In genomic region chr6:113444207-113444965, GRCm38 (mm10) we compare ENCODE assay signal across 22 mouse cellular contexts. TPM values are rescaled to one million over a fixed set of nuclear protein-coding genes. Genes with fewer than 3 reads are reported as not detected.
DNase-seq lines count a peak whose midpoint lies in the region; ATAC-seq and TF ChIP-seq lines count a peak whose summit lies in the region.
"Had no signal": no experiment of that assay in that cellular context is flagged by ENCODE, and none has a peak within 500 bp of the region (broad histone marks: within the 10 kb centered on the region; RNA-seq: fewer than 3 reads in every experiment).

No protein-coding gene starts in this region.

- H3K4me3 ChIP-seq in liver, embryonic 12.5 days = no peak overlapping the region
- no peak overlapping the region for H3K4me3 ChIP-seq in liver, embryonic 11.5 days (ENCODE audit: low read depth, low read length)
- no peak overlapping the region for H3K4me3 ChIP-seq in kidney, postnatal 0 days (replicated peaks; ENCODE audit: low read depth, low read length)
- H3K4me3 ChIP-seq in midbrain, postnatal 0 days (ENCODE audit: low read depth, low read length) = no peak overlapping the region
- H3K4me3 ChIP-seq: neural tube, embryonic 12.5 days had no signal

- no peaks in the 10 kb centered on the region for H3K9me3 ChIP-seq in liver, embryonic 12.5 days (replicated peaks)
- H3K9me3 ChIP-seq in liver, embryonic 11.5 days (ENCODE audit: control insufficient read depth, low read length) = no peaks in the 10 kb centered on the region
- H3K9me3 ChIP-seq in kidney, postnatal 0 days (replicated peaks; ENCODE audit: low read length) = no peaks in the 10 kb centered on the region
- H3K9me3 ChIP-seq in midbrain, postnatal 0 days (ENCODE audit: low read length) = no peaks in the 10 kb centered on the region
- H3K9me3 ChIP-seq: embryonic facial prominence, embryonic 10.5 days; forebrain, embryonic 13.5 days; hindbrain, embryonic 10.5 days; limb, embryonic 12.5 days; neural tube, embryonic 12.5 days had no signal

- H3K4me2 ChIP-seq in liver, embryonic 12.5 days = peak overlapping the region; percentile 14; the same call in 1 of the 2 replicates
- no peak overlapping the region for H3K4me2 ChIP-seq in liver, embryonic 11.5 days
- H3K4me2 ChIP-seq in kidney, postnatal 0 days (ENCODE audit: low read length) = no peak overlapping the region
- no peak overlapping the region for H3K4me2 ChIP-seq in midbrain, postnatal 0 days (ENCODE audit: low read depth, low read length, poor library complexity, severe bottlenecking)

- ATAC-seq in liver, embryonic 12.5 days = no peak
- no peak for ATAC-seq in liver, embryonic 11.5 days (replicated peaks; ENCODE audit: low FRiP score)
- ATAC-seq in granulocyte monocyte progenitor cell, adult 5-6 weeks (replicated peaks; ENCODE audit: poor library complexity, severe bottlenecking) = peak; percentile 42
- ATAC-seq in kidney, postnatal 0 days (replicated peaks; ENCODE audit: low FRiP score, low read depth) = peak; percentile 35; the same call in 1 of the 2 replicates
- no peak for ATAC-seq in midbrain, postnatal 0 days (ENCODE audit: low FRiP score)
- ATAC-seq: forebrain, embryonic 13.5 days; midbrain, embryonic 16.5 days had no signal

- 76% methylated on average over 8 of the region's 8 CpGs for WGBS in liver, embryonic 12.5 days (ENCODE audit: insufficient replicate concordance)
- 83% methylated on average over 7 of the region's 8 CpGs for WGBS in liver, embryonic 11.5 days
- WGBS in kidney, postnatal 0 days = 62% methylated on average over 6 of the region's 8 CpGs
- WGBS in midbrain, postnatal 0 days = 92% methylated on average over 6 of the region's 8 CpGs

- H3K27me3 ChIP-seq in liver, embryonic 12.5 days (replicated peaks) = no peaks in the 10 kb centered on the region
- no peaks in the 10 kb centered on the region for H3K27me3 ChIP-seq in liver, embryonic 11.5 days (replicated peaks; ENCODE audit: control insufficient read depth, insufficient read depth, low read length)
- no peaks in the 10 kb centered on the region for H3K27me3 ChIP-seq in kidney, postnatal 0 days (ENCODE audit: insufficient read depth, low read length)
- H3K27me3 ChIP-seq in midbrain, postnatal 0 days (ENCODE audit: insufficient read depth, low read length) = no peaks in the 10 kb centered on the region
- H3K27me3 ChIP-seq: forebrain, embryonic 13.5 days; limb, embryonic 12.5 days; neural tube, embryonic 12.5 days had no signal

- peaks cover 21% of the 10 kb centered on the region for H3K4me1 ChIP-seq in liver, embryonic 12.5 days
- H3K4me1 ChIP-seq in liver, embryonic 11.5 days (replicated peaks; ENCODE audit: control insufficient read depth, insufficient read depth, low read length) = peaks cover 10% of the 10 kb centered on the region
- no peaks in the 10 kb centered on the region for H3K4me1 ChIP-seq in kidney, postnatal 0 days (replicated peaks; ENCODE audit: insufficient read depth, low read length)
- H3K4me1 ChIP-seq in midbrain, postnatal 0 days (ENCODE audit: insufficient read depth, low read length) = peaks cover 6% of the 10 kb centered on the region; the same call in 1 of the 2 replicates

- H3K27ac ChIP-seq in liver, embryonic 12.5 days = no peak overlapping the region
- H3K27ac ChIP-seq in liver, embryonic 11.5 days (ENCODE audit: low read depth, low read length) = no peak overlapping the region
- peak overlapping the region; percentile 73 for H3K27ac ChIP-seq in kidney, postnatal 0 days
- no peak overlapping the region for H3K27ac ChIP-seq in midbrain, postnatal 0 days (ENCODE audit: low read depth, low read length)
- H3K27ac ChIP-seq: embryonic facial prominence, embryonic 10.5 days; forebrain, embryonic 13.5 days; hindbrain, embryonic 10.5 days; limb, embryonic 12.5 days; neural tube, embryonic 12.5 days had no signal

- H3K9ac ChIP-seq in liver, embryonic 12.5 days = no peak overlapping the region
- H3K9ac ChIP-seq in liver, embryonic 11.5 days (ENCODE audit: low read depth, low read length) = no peak overlapping the region
- no peak overlapping the region for H3K9ac ChIP-seq in kidney, postnatal 0 days (ENCODE audit: low read depth, low read length)
- no peak overlapping the region for H3K9ac ChIP-seq in midbrain, postnatal 0 days (replicated peaks; ENCODE audit: low read length, poor library complexity, severe bottlenecking)
- H3K9ac ChIP-seq: forebrain, embryonic 13.5 days; limb, embryonic 12.5 days; neural tube, embryonic 12.5 days had no signal

- TF ChIP-seq CTCF in kidney, postnatal 0 days (IDR thresholded peaks at IDR 0.05; ENCODE audit: low read depth) = no peak
- no peak for TF ChIP-seq CTCF in midbrain, postnatal 0 days (IDR thresholded peaks at IDR 0.05)

- H3K36me3 ChIP-seq in liver, embryonic 12.5 days = peaks cover 41% of the 10 kb centered on the region
- peaks cover 20% of the 10 kb centered on the region for H3K36me3 ChIP-seq in liver, embryonic 11.5 days (ENCODE audit: control insufficient read depth, insufficient read depth, low read length)
- H3K36me3 ChIP-seq in kidney, postnatal 0 days (ENCODE audit: insufficient read depth, low read length) = peaks cover 19% of the 10 kb centered on the region
- H3K36me3 ChIP-seq in midbrain, postnatal 0 days (ENCODE audit: insufficient read depth, low read length) = peaks cover 17% of the 10 kb centered on the region

- no peak for DNase-seq in liver, embryonic 11.5 days (ENCODE audit: low spot score)
- no peak for DNase-seq in kidney, postnatal 0 days (ENCODE audit: low spot score)
- DNase-seq in spleen, postnatal 4 days (ENCODE audit: low spot score in 2 of 2) = no peak
- no peak for DNase-seq in cerebellum, postnatal 10 days
- no peak for DNase-seq in midbrain, postnatal 0 days (ENCODE audit: low spot score)
- DNase-seq: adrenal gland, postnatal 36 days; cerebellum, adult 18-20 months; gastrocnemius, postnatal 10 days; lung, postnatal 10 days; right cerebral cortex, adult 18-20 months; thymus, postnatal 4 days had no signal

RNA-seq across cellular contexts. Expression of gene Jagn1, which starts 2.0 kb away (rescaled TPM):
- polyA plus RNA-seq in liver, embryonic 12.5 days (2016; fragmentation: Nextera tagmentation; extraction: Ambion mirVana) = 56.0 and 57.1 TPM in 2 replicates
- polyA plus RNA-seq in liver, embryonic 11.5 days (2014; fragmentation: Nextera tagmentation; extraction: Ambion mirVana) = 72.1 and 72.7 TPM in 2 replicates
- total RNA-seq in granulocyte monocyte progenitor cell, adult 5-6 weeks (2014; fragmentation: Nextera tagmentation) = 53.5 and 73.6 TPM in 2 replicates
- total RNA-seq in granulocyte monocyte progenitor cell, adult 5-6 weeks (2017) = 23.2 and 28.3 TPM in 2 replicates
- polyA plus RNA-seq in kidney, postnatal 0 days (2015; fragmentation: Nextera tagmentation; extraction: Ambion mirVana) = 111 and 114 TPM in 2 replicates
- total RNA-seq in midbrain, postnatal 0 days (2014; rRNA removed) = 43.6 and 48.6 TPM in 2 replicates
- polyA plus RNA-seq in midbrain, postnatal 0 days (2015; fragmentation: Nextera tagmentation; extraction: Ambion mirVana) = 80.4 and 85.4 TPM in 2 replicates

RNA-seq across cellular contexts. Expression of gene Cidec, which starts 8.8 kb away (rescaled TPM):
- not detected in 2 replicates for polyA plus RNA-seq in liver, embryonic 12.5 days (2016; fragmentation: Nextera tagmentation; extraction: Ambion mirVana)
- 0.26 TPM in 1 of 2 replicates, not detected in the other for polyA plus RNA-seq in liver, embryonic 11.5 days (2014; fragmentation: Nextera tagmentation; extraction: Ambion mirVana)
- total RNA-seq in granulocyte monocyte progenitor cell, adult 5-6 weeks (2014; fragmentation: Nextera tagmentation) = not detected in 2 replicates
- not detected in 2 replicates for total RNA-seq in granulocyte monocyte progenitor cell, adult 5-6 weeks (2017)
- polyA plus RNA-seq in kidney, postnatal 0 days (2015; fragmentation: Nextera tagmentation; extraction: Ambion mirVana) = 0.17 and 0.23 TPM in 2 replicates
- total RNA-seq in midbrain, postnatal 0 days (2014; rRNA removed) = not detected in 2 replicates
- 0.09 TPM in 1 of 2 replicates, not detected in the other for polyA plus RNA-seq in midbrain, postnatal 0 days (2015; fragmentation: Nextera tagmentation; extraction: Ambion mirVana)
- total RNA-seq: common myeloid progenitor, adult 5-6 weeks; layer of hippocampus, postnatal 14 days; megakaryocyte-erythroid progenitor cell, adult 5-6 weeks had no signal
- polyA plus RNA-seq: embryonic facial prominence, embryonic 10.5 days; forebrain, embryonic 13.5 days; hindbrain, embryonic 10.5 days; limb, embryonic 12.5 days; midbrain, embryonic 16.5 days; neural tube, embryonic 12.5 days had no signal

RNA-seq across cellular contexts. Expression of gene Il17re, which starts 13.9 kb away (rescaled TPM):
- 0.36 and 0.41 TPM in 2 replicates for polyA plus RNA-seq in liver, embryonic 12.5 days (2016; fragmentation: Nextera tagmentation; extraction: Ambion mirVana)
- polyA plus RNA-seq in liver, embryonic 11.5 days (2014; fragmentation: Nextera tagmentation; extraction: Ambion mirVana) = 0.74 and 1.5 TPM in 2 replicates
- not detected in 2 replicates for total RNA-seq in granulocyte monocyte progenitor cell, adult 5-6 weeks (2014; fragmentation: Nextera tagmentation)
- total RNA-seq in granulocyte monocyte progenitor cell, adult 5-6 weeks (2017) = 0.31 and 0.43 TPM in 2 replicates
- 10.9 and 11.1 TPM in 2 replicates for polyA plus RNA-seq in kidney, postnatal 0 days (2015; fragmentation: Nextera tagmentation; extraction: Ambion mirVana)
- 0.49 TPM in 1 of 2 replicates, not detected in the other for total RNA-seq in midbrain, postnatal 0 days (2014; rRNA removed)
- 0.48 and 0.77 TPM in 2 replicates for polyA plus RNA-seq in midbrain, postnatal 0 days (2015; fragmentation: Nextera tagmentation; extraction: Ambion mirVana)
- total RNA-seq: megakaryocyte-erythroid progenitor cell, adult 5-6 weeks had no signal

RNA-seq across cellular contexts. Expression of gene Rpusd3, which starts 25.2 kb away (rescaled TPM):
- polyA plus RNA-seq in liver, embryonic 12.5 days (2016; fragmentation: Nextera tagmentation; extraction: Ambion mirVana) = 19.8 and 22.2 TPM in 2 replicates
- 27.4 and 32.1 TPM in 2 replicates for polyA plus RNA-seq in liver, embryonic 11.5 days (2014; fragmentation: Nextera tagmentation; extraction: Ambion mirVana)
- 10.8 and 15.3 TPM in 2 replicates for total RNA-seq in granulocyte monocyte progenitor cell, adult 5-6 weeks (2014; fragmentation: Nextera tagmentation)
- total RNA-seq in granulocyte monocyte progenitor cell, adult 5-6 weeks (2017) = 11.2 and 18.9 TPM in 2 replicates
- 24.4 and 30.5 TPM in 2 replicates for polyA plus RNA-seq in kidney, postnatal 0 days (2015; fragmentation: Nextera tagmentation; extraction: Ambion mirVana)
- total RNA-seq in midbrain, postnatal 0 days (2014; rRNA removed) = 17.1 and 53.8 TPM in 2 replicates
- 22.0 and 27.2 TPM in 2 replicates for polyA plus RNA-seq in midbrain, postnatal 0 days (2015; fragmentation: Nextera tagmentation; extraction: Ambion mirVana)

RNA-seq across cellular contexts. Expression of gene Il17rc, which starts 26.8 kb away (rescaled TPM):
- 4.7 and 5.1 TPM in 2 replicates for polyA plus RNA-seq in liver, embryonic 12.5 days (2016; fragmentation: Nextera tagmentation; extraction: Ambion mirVana)
- 4.6 and 5.3 TPM in 2 replicates for polyA plus RNA-seq in liver, embryonic 11.5 days (2014; fragmentation: Nextera tagmentation; extraction: Ambion mirVana)
- total RNA-seq in granulocyte monocyte progenitor cell, adult 5-6 weeks (2014; fragmentation: Nextera tagmentation) = not detected in 2 replicates
- total RNA-seq in granulocyte monocyte progenitor cell, adult 5-6 weeks (2017) = not detected in 2 replicates
- 28.0 and 28.8 TPM in 2 replicates for polyA plus RNA-seq in kidney, postnatal 0 days (2015; fragmentation: Nextera tagmentation; extraction: Ambion mirVana)
- total RNA-seq in midbrain, postnatal 0 days (2014; rRNA removed) = 4.7 and 11.6 TPM in 2 replicates
- polyA plus RNA-seq in midbrain, postnatal 0 days (2015; fragmentation: Nextera tagmentation; extraction: Ambion mirVana) = 4.1 and 4.2 TPM in 2 replicates
- total RNA-seq: megakaryocyte-erythroid progenitor cell, adult 5-6 weeks had no signal

Comparison
In these comparisons a context has a peak if more than half of its experiments do, and no peak if none do; other contexts are left out.
1. ATAC-seq: peak in granulocyte monocyte progenitor cell, adult 5-6 weeks (single experiment) and kidney, postnatal 0 days (single experiment); none in liver, embryonic 12.5 days (single experiment), liver, embryonic 11.5 days (single experiment) and midbrain, postnatal 0 days (single experiment).